Mouse (Mus musculus): ENCODE measurements around the gene Foxn3.

The Foxn3 gene

GRCm38 (mm10) chr12:99390429-99390828, 173.0 kb downstream of the Foxn3 start:
- in situ Hi-C loops (cut with MboI, MseI): loop anchor here (5.0 kb wide), 1 partner anchor 68 kb away; no protein-coding TSS in a partner anchor

GRCm38 (mm10) chr12:99389244-99389643, 174.1 kb downstream of the Foxn3 start:
- in situ Hi-C loops (cut with MboI, MseI): no loop called here

- in situ Hi-C loops (cut with MboI, MseI): no loop called here
These were observed 177.2 kb downstream of the Foxn3 start for GRCm38 (mm10) chr12:99385897-99386834.

GRCm38 (mm10) chr12:99385073-99385472, 178.3 kb downstream of the Foxn3 start:
- in situ Hi-C loops (cut with MboI, MseI): no loop called here

GRCm38 (mm10) chr12:99381317-99381716, 182.1 kb downstream of the Foxn3 start:
- in situ Hi-C loops (cut with MboI, MseI): no loop called here

- in situ Hi-C loops (cut with MboI, MseI): no loop called here
These were observed 182.5 kb downstream of the Foxn3 start for GRCm38 (mm10) chr12:99380855-99381262.

GRCm38 (mm10) chr12:99380124-99380523, 183.3 kb downstream of the Foxn3 start:
- in situ Hi-C loops (cut with MboI, MseI): no loop called here

- in situ Hi-C loops (cut with MboI, MseI): no loop called here
These were observed 185.1 kb downstream of the Foxn3 start for GRCm38 (mm10) chr12:99378284-99378683.

GRCm38 (mm10) chr12:99377705-99378104, 185.7 kb downstream of the Foxn3 start:
- in situ Hi-C loops (cut with MboI, MseI): no loop called here

GRCm38 (mm10) chr12:99377069-99377468, 186.3 kb downstream of the Foxn3 start:
- in situ Hi-C loops (cut with MboI, MseI): no loop called here

GRCm38 (mm10) chr12:99375878-99376454, 187.4 kb downstream of the Foxn3 start:
- in situ Hi-C loops (cut with MboI, MseI): no loop called here

- in situ Hi-C loops (cut with MboI, MseI): no loop called here
These were observed 188.0 kb downstream of the Foxn3 start for GRCm38 (mm10) chr12:99375426-99375825.

- in situ Hi-C loops (cut with MboI, MseI): no loop called here
These were observed 189.2 kb downstream of the Foxn3 start for GRCm38 (mm10) chr12:99374099-99374600.

- in situ Hi-C loops (cut with MboI, MseI): no loop called here
These were observed 189.8 kb downstream of the Foxn3 start for GRCm38 (mm10) chr12:99373584-99373983.

GRCm38 (mm10) chr12:99371500-99371899, 191.9 kb downstream of the Foxn3 start:
- in situ Hi-C loops (cut with MboI, MseI): no loop called here

- in situ Hi-C loops (cut with MboI, MseI): no loop called here
These were observed 195.1 kb downstream of the Foxn3 start for GRCm38 (mm10) chr12:99368251-99368650.

- in situ Hi-C loops (cut with MboI, MseI): no loop called here
These were observed 197.4 kb downstream of the Foxn3 start for GRCm38 (mm10) chr12:99365999-99366398.

- in situ Hi-C loops (cut with MboI, MseI): no loop called here
These were observed 199.2 kb downstream of the Foxn3 start for GRCm38 (mm10) chr12:99364201-99364600.

GRCm38 (mm10) chr12:99363024-99363423, 200.4 kb downstream of the Foxn3 start:
- in situ Hi-C loops (cut with MboI, MseI): no loop called here

- in situ Hi-C loops (cut with MboI, MseI): no loop called here
These were observed 201.6 kb downstream of the Foxn3 start for GRCm38 (mm10) chr12:99361752-99362132.

- in situ Hi-C loops (cut with MboI, MseI): no loop called here
These were observed 202.2 kb downstream of the Foxn3 start for GRCm38 (mm10) chr12:99360958-99361751.

- in situ Hi-C loops (cut with MboI, MseI): no loop called here
These were observed 204.7 kb downstream of the Foxn3 start for GRCm38 (mm10) chr12:99358698-99359097.

Data from T-helper 1 cell (primary cell).